Mouse (Mus musculus): ENCODE measurements around the gene Gcn1l1.

The Gcn1l1 gene

GRCm38 (mm10) chr5:115603561-115603960 is 38.5 kb downstream of the Gcn1l1 start:
- in situ Hi-C loops (cut with MboI, MseI): no loop called here

GRCm38 (mm10) chr5:115611566-115611965 is 46.5 kb downstream of the Gcn1l1 start:
- in situ Hi-C loops (cut with MboI, MseI): loop anchor here (5.0 kb wide), 1 partner anchor 34 kb away; no protein-coding TSS in a partner anchor

GRCm38 (mm10) chr5:115613332-115613731 is 48.3 kb downstream of the Gcn1l1 start:
- in situ Hi-C loops (cut with MboI, MseI): loop anchor here (5.0 kb wide), 1 partner anchor 36 kb away; no protein-coding TSS in a partner anchor

- in situ Hi-C loops (cut with MboI, MseI): loop anchor here (5.0 kb wide), 1 partner anchor 38 kb away; no protein-coding TSS in a partner anchor
These were observed 49.9 kb downstream of the Gcn1l1 start for GRCm38 (mm10) chr5:115614948-115615347.

GRCm38 (mm10) chr5:115619690-115620089 is 54.6 kb downstream of the Gcn1l1 start:
- in situ Hi-C loops (cut with MboI, MseI): loop anchor here (5.0 kb wide), 1 partner anchor 117 kb away; no protein-coding TSS in a partner anchor

GRCm38 (mm10) chr5:115622686-115623085 is 57.6 kb downstream of the Gcn1l1 start:
- in situ Hi-C loops (cut with MboI, MseI): loop anchor here (5.0 kb wide), 1 partner anchor 120 kb away; no protein-coding TSS in a partner anchor

GRCm38 (mm10) chr5:115623694-115624440 is 58.8 kb downstream of the Gcn1l1 start:
- in situ Hi-C loops (cut with MboI, MseI): loop anchor here (5.0 kb wide), 1 partner anchor 122 kb away; no protein-coding TSS in a partner anchor

- in situ Hi-C loops (cut with MboI, MseI): no loop called here
These were observed 61.3 kb downstream of the Gcn1l1 start for GRCm38 (mm10) chr5:115626237-115626886.

GRCm38 (mm10) chr5:115628083-115628482 is 63.0 kb downstream of the Gcn1l1 start:
- in situ Hi-C loops (cut with MboI, MseI): no loop called here

GRCm38 (mm10) chr5:115629672-115630071 is 64.6 kb downstream of the Gcn1l1 start:
- in situ Hi-C loops (cut with MboI, MseI): no loop called here

GRCm38 (mm10) chr5:115630291-115630690 is 65.2 kb downstream of the Gcn1l1 start:
- in situ Hi-C loops (cut with MboI, MseI): no loop called here

GRCm38 (mm10) chr5:115631505-115632357 is 66.7 kb downstream of the Gcn1l1 start, which contains the start of gene Rab35:
TSS of gene Rab35 (plus strand) at chr5:115631908.
- in situ Hi-C loops (cut with MboI, MseI): no loop called here

- in situ Hi-C loops (cut with MboI, MseI): no loop called here
These were observed 67.3 kb downstream of the Gcn1l1 start for GRCm38 (mm10) chr5:115632358-115632714.

- in situ Hi-C loops (cut with MboI, MseI): no loop called here
These were observed 68.0 kb downstream of the Gcn1l1 start for GRCm38 (mm10) chr5:115633060-115633459.

- in situ Hi-C loops (cut with MboI, MseI): no loop called here
These were observed 69.0 kb downstream of the Gcn1l1 start for GRCm38 (mm10) chr5:115634046-115634445.

GRCm38 (mm10) chr5:115635536-115635935 is 70.5 kb downstream of the Gcn1l1 start:
- in situ Hi-C loops (cut with MboI, MseI): no loop called here

GRCm38 (mm10) chr5:115644192-115644591 is 79.1 kb downstream of the Gcn1l1 start:
- in situ Hi-C loops (cut with MboI, MseI): no loop called here

GRCm38 (mm10) chr5:115648876-115649275 is 83.8 kb downstream of the Gcn1l1 start:
- in situ Hi-C loops (cut with MboI, MseI): no loop called here

GRCm38 (mm10) chr5:115649699-115650098 is 84.6 kb downstream of the Gcn1l1 start:
- in situ Hi-C loops (cut with MboI, MseI): loop anchor here (10.0 kb wide), 2 partner anchors 85 to 195 kb away; partner anchors contain the start of genes Bicdl1 and Cit

- in situ Hi-C loops (cut with MboI, MseI): loop anchor here (10.0 kb wide), 2 partner anchors 84 to 194 kb away; partner anchors contain the start of genes Bicdl1 and Cit
These were observed 85.8 kb downstream of the Gcn1l1 start for GRCm38 (mm10) chr5:115650885-115651284.

GRCm38 (mm10) chr5:115651821-115652220 is 86.8 kb downstream of the Gcn1l1 start:
- in situ Hi-C loops (cut with MboI, MseI): loop anchor here (10.0 kb wide), 2 partner anchors 83 to 193 kb away; partner anchors contain the start of genes Bicdl1 and Cit

Measured in T-helper 2 cell (primary cell).